Mouse (Mus musculus): ENCODE measurements around the gene Rbmxl2. TPM values are rescaled to one million over a fixed set of nuclear protein-coding genes. Genes with fewer than 3 reads are reported as not detected.

The Rbmxl2 gene
- total RNA-seq (2022): not detected

- no peak for DNase-seq (ENCODE audit: low spot score in 2 of 2)
Observed at GRCm38 (mm10) chr7:107209204-107209860, at the start of gene Rbmxl2. TSS of gene Rbmxl2 (plus strand) at chr7:107209445.

GRCm38 (mm10) chr7:107166690-107167089 lies 42.6 kb upstream of the Rbmxl2 start, which contains the start of gene Nlrp14:
TSS of gene Nlrp14 (plus strand) at chr7:107166990.
- DNase-seq (ENCODE audit: low spot score in 2 of 2): no peak

- no peak for DNase-seq (ENCODE audit: low spot score in 2 of 2)
Observed at GRCm38 (mm10) chr7:107180406-107180805, 28.8 kb upstream of the Rbmxl2 start.

GRCm38 (mm10) chr7:107201817-107202216 lies 7.4 kb upstream of the Rbmxl2 start:
- no peak for DNase-seq (ENCODE audit: low spot score in 2 of 2)

GRCm38 (mm10) chr7:107207843-107208242 lies 1.4 kb upstream of the Rbmxl2 start:
- no peak for DNase-seq (ENCODE audit: low spot score in 2 of 2)

- DNase-seq (ENCODE audit: low spot score in 2 of 2): no peak
Observed at GRCm38 (mm10) chr7:107210126-107210576, 906 bp downstream of the Rbmxl2 start.

GRCm38 (mm10) chr7:107215723-107216122 lies 6.5 kb downstream of the Rbmxl2 start:
- no peak for DNase-seq (ENCODE audit: low spot score in 2 of 2)

- no peak for DNase-seq (ENCODE audit: low spot score in 2 of 2)
Observed at GRCm38 (mm10) chr7:107216845-107217244, 7.6 kb downstream of the Rbmxl2 start.

GRCm38 (mm10) chr7:107236854-107237253 lies 27.6 kb downstream of the Rbmxl2 start:
- DNase-seq (ENCODE audit: low spot score in 2 of 2): no peak

GRCm38 (mm10) chr7:107237498-107237897 lies 28.3 kb downstream of the Rbmxl2 start:
- no peak for DNase-seq (ENCODE audit: low spot score in 2 of 2)

GRCm38 (mm10) chr7:107241371-107241883 lies 32.2 kb downstream of the Rbmxl2 start:
- no peak for DNase-seq (ENCODE audit: low spot score in 2 of 2)

GRCm38 (mm10) chr7:107250211-107250985 lies 41.2 kb downstream of the Rbmxl2 start:
- DNase-seq (ENCODE audit: low spot score in 2 of 2): no peak

GRCm38 (mm10) chr7:107253355-107253754 lies 44.1 kb downstream of the Rbmxl2 start:
- no peak for DNase-seq (ENCODE audit: low spot score in 2 of 2)

GRCm38 (mm10) chr7:107259936-107260335 lies 50.7 kb downstream of the Rbmxl2 start:
- DNase-seq (ENCODE audit: low spot score in 2 of 2): no peak

Other genes with a start within 250 kb of the Rbmxl2 start
- gene Olfr6, start 245.5 kb upstream of the Rbmxl2 start, total RNA-seq (2022): not detected
- not detected for gene Olfr711, start 234.0 kb upstream of the Rbmxl2 start, total RNA-seq (2022)
- gene Olfr2, start 203.4 kb upstream of the Rbmxl2 start, total RNA-seq (2022): not detected
- not detected for gene Olfr713, start 178.3 kb upstream of the Rbmxl2 start, total RNA-seq (2022)
- gene Olfr714, start 138.5 kb upstream of the Rbmxl2 start, total RNA-seq (2022): not detected
- not detected for gene Olfr17, start 116.2 kb upstream of the Rbmxl2 start, total RNA-seq (2022)
- gene Olfr715b, start 99.1 kb upstream of the Rbmxl2 start, total RNA-seq (2022): not detected
- gene Olfr715, start 78.4 kb upstream of the Rbmxl2 start, total RNA-seq (2022): not detected
- not detected for gene Olfr716, start 71.1 kb upstream of the Rbmxl2 start, total RNA-seq (2022)
- not detected for gene Nlrp14, start 42.5 kb upstream of the Rbmxl2 start, total RNA-seq (2022)
- 1 to 10 TPM in 1 of 4 experiments, under 1 TPM in 3; 0.29 to 1.0 (median 0.46) TPM for gene Syt9, start 161.3 kb downstream of the Rbmxl2 start, total RNA-seq (2022)